Mouse (Mus musculus): ENCODE results near the gene Fgfr2. TPM values are rescaled to one million over a fixed set of nuclear protein-coding genes. Genes with fewer than 3 reads are reported as not detected.
A peak's percentile ranks its signal among the peaks of the same experiment; 100 is the strongest.

The Fgfr2 gene
- total and polyA plus RNA-seq, 2 experiments from 2014 or later, result 17.1 to 47.6 TPM

DNA sequence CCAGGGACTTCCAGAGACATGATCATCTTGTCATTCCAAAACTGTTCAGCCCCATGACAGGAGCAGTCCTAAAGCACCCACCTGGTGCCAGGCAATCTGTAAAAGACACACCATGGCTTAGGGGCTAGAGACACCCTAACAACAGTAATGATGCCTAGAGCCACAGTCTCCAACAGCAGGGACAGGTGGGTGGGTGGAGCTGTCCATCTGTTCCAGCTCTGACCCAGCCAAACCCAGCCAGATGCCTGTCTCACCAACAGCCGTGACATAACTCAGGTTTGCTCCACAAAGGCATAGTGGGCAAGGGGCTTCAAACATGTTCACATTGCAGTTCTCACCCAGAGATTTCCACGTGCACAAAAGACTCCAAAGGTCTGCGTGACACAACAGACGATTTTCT lies 841.4 kb downstream of the Fgfr2 start:
- Histone ChIP-seq H3K4me1 (ENCODE audit: insufficient read depth) (peaks cover 15% of the 10 kb centered on the region; the same call in 1 of the 2 replicates), H3K27me3 (ENCODE audit: insufficient read depth, low read length) (no peaks in the 10 kb centered on the region), H3K4me3 (ENCODE audit: low read depth, low read length) (no peak overlapping the region), H3K4me2 (ENCODE audit: low read depth) (no peak overlapping the region), H3K36me3 (ENCODE audit: insufficient read depth) (no peaks in the 10 kb centered on the region), H3K9ac (no peak overlapping the region), H3K27ac (ENCODE audit: low read depth, low read length) (no peak overlapping the region), H3K9me3 (ENCODE audit: low read length) (no peaks in the 10 kb centered on the region)
- 50% methylated on average over 4 of the region's 4 CpGs for WGBS
- TF ChIP-seq CTCF (IDR thresholded peaks at IDR 0.05; ENCODE audit: low read depth), result no peak
- ATAC-seq, result 0 out of 2 replicates have a peak, but pooled peaks have one; percentile 19
- DNase-seq, result no peak

DNA sequence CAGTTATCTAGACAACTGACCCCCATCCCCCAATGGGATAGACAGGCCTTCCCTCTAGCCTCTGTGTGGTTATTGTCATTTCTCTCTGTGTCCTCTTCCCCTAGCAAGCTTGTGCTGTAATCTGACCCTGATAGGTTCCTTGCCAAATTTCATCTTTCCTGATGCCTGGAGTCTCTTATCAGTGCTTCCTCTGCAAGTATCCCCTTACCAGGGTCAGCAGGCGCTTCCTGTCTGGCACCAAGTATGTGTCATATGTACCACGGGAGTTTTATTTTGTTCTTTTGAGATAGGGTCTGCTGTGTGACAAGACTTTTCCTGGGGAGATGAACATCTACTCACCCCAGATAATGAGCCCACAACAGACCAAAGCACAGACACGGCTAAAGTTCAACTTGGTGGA lies 844.5 kb downstream of the Fgfr2 start:
- Histone ChIP-seq H3K4me2 (ENCODE audit: low read depth) (no peak overlapping the region), H3K4me3 (ENCODE audit: low read depth, low read length) (no peak overlapping the region), H3K27me3 (ENCODE audit: insufficient read depth, low read length) (no peaks in the 10 kb centered on the region), H3K36me3 (ENCODE audit: insufficient read depth) (no peaks in the 10 kb centered on the region), H3K27ac (ENCODE audit: low read depth, low read length) (no peak overlapping the region), H3K9ac (no peak overlapping the region), H3K9me3 (ENCODE audit: low read length) (no peaks in the 10 kb centered on the region), H3K4me1 (ENCODE audit: insufficient read depth) (0 out of 2 replicates have a peak, but pooled peaks cover 2% of the 10 kb centered on the region)
- 88% methylated on average over 3 of the region's 3 CpGs for WGBS
- no peak for TF ChIP-seq CTCF (IDR thresholded peaks at IDR 0.05; ENCODE audit: low read depth)
- DNase-seq (no peak), ATAC-seq (no peak)

DNA sequence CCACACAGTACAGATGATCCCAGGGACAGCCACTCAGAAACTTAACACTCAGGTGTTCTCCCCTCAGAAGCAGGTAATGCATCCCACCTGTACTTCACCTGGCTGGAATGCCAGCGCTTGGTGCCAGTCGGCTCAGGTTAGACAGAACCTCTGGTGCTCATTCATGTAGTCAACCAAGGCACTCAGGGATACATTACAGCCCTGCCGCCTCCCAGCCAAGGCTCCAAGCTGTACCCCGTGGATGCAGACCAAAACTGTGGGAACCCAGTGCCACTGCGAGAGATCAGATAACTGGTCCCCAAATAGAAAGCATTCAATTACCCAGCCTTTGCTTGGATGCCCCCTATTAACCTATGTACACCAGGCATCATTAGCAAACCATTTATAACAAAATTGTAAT lies 846.9 kb downstream of the Fgfr2 start:
- no peak for TF ChIP-seq CTCF (IDR thresholded peaks at IDR 0.05; ENCODE audit: low read depth)
- H3K27ac ChIP-seq (ENCODE audit: low read depth, low read length), result no peak overlapping the region
- H3K4me3 ChIP-seq (ENCODE audit: low read depth, low read length), result no peak overlapping the region
- ATAC-seq (no peak), DNase-seq (no peak)
- no peak overlapping the region for H3K4me2 ChIP-seq (ENCODE audit: low read depth)
- H3K27me3 ChIP-seq (ENCODE audit: insufficient read depth, low read length), result no peaks in the 10 kb centered on the region
- WGBS, result 45% methylated on average over 5 of the region's 5 CpGs
- H3K4me1 ChIP-seq (ENCODE audit: insufficient read depth), result no peaks in the 10 kb centered on the region
- no peak overlapping the region for H3K9ac ChIP-seq
- no peaks in the 10 kb centered on the region for H3K36me3 ChIP-seq (ENCODE audit: insufficient read depth)
- no peaks in the 10 kb centered on the region for H3K9me3 ChIP-seq (ENCODE audit: low read length)

DNA sequence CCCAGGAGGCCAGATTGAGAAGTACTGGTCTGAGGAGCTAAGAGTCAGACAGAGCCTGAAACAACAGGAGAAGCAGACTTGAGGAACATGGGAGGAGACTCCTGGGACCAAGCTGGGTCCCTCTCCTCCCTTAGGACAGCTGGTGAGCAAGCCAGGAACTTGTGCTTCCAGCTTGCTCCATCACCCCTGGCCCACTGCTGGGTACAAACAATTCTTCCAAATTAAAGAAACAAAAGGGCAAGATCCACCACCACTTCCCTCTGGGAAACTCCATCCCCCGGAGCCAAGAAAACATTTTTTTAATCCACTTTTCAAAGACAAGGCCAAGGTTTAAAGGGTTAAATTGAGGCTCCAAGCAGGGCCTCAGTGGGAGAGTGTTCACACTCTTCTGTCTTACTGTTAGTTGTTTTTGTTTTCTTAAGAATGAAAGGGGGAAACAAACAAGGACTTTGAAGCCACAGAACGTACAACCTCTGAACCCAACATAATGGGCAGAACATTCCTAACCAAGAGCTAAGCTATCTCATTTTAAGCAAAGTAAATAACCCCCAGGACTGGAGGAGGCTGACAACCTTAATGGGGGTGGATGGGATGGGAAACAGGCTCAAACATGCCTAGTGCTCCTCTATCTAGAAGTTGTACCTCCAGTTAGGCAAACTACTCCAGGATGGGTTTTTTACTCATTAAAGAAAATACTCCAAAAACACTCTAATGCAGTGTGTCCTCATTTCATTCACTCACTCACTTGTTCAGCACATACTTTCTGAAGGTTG lies 849.2 kb downstream of the Fgfr2 start:
- 33% methylated on average over 2 of the region's 2 CpGs for WGBS
- no peak for TF ChIP-seq CTCF (IDR thresholded peaks at IDR 0.05; ENCODE audit: low read depth)
- Histone ChIP-seq H3K4me2 (ENCODE audit: low read depth) (no peak overlapping the region), H3K4me1 (ENCODE audit: insufficient read depth) (no peaks in the 10 kb centered on the region), H3K27me3 (ENCODE audit: insufficient read depth, low read length) (no peaks in the 10 kb centered on the region), H3K27ac (ENCODE audit: low read depth, low read length) (no peak overlapping the region), H3K36me3 (ENCODE audit: insufficient read depth) (no peaks in the 10 kb centered on the region), H3K9me3 (ENCODE audit: low read length) (no peaks in the 10 kb centered on the region), H3K4me3 (ENCODE audit: low read depth, low read length) (no peak overlapping the region), H3K9ac (no peak overlapping the region)
- DNase-seq (no peak), ATAC-seq (no peak)

DNA sequence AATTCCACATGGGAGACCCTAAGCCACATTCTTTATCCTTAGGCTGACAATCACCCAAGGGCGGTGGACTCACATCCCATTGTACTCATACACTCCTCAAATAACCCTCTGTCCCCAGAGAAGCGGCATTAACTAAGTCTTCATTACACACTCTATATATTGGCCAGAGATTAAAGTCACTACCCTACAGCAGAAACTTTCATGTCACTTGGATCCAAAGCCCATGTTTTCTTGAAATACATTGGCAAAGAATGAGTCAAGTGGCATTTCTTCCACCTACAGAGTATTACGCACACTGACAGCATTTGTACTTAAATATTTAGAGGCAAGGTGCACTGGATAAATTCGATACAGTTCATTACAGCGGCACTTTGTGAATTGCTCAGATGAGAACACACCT lies 850.2 kb downstream of the Fgfr2 start:
- no peak overlapping the region for H3K4me2 ChIP-seq (ENCODE audit: low read depth)
- H3K27ac ChIP-seq (ENCODE audit: low read depth, low read length), result no peak overlapping the region
- no peak for DNase-seq
- WGBS, result 98% methylated on average over 5 of the region's 5 CpGs
- no peaks in the 10 kb centered on the region for H3K4me1 ChIP-seq (ENCODE audit: insufficient read depth)
- H3K9me3 ChIP-seq (ENCODE audit: low read length), result no peaks in the 10 kb centered on the region
- no peak for ATAC-seq
- H3K27me3 ChIP-seq (ENCODE audit: insufficient read depth, low read length), result no peaks in the 10 kb centered on the region
- H3K4me3 ChIP-seq (ENCODE audit: low read depth, low read length), result no peak overlapping the region
- no peak overlapping the region for H3K9ac ChIP-seq
- no peaks in the 10 kb centered on the region for H3K36me3 ChIP-seq (ENCODE audit: insufficient read depth)
- no peak for TF ChIP-seq CTCF (IDR thresholded peaks at IDR 0.05; ENCODE audit: low read depth)

DNA sequence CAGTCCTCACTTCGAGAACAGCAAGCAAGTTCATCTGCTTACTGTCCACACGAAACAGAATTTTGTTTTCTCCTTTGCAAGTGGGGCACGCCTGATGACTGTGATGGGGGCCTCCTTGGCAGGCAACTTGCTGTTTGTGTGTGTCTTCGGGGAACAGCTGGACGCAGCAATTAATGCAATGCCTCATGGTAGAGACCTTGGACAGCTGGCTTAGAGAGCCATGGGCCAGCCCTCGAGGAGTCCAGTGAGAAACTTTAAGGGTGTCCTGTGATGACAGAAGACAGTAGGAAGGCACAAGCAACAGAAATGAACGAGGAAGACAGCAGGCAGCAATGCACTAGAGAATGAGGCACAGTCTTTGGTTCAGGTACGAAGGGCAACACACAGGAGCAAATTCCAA lies 852.8 kb downstream of the Fgfr2 start:
- no peak for TF ChIP-seq CTCF (IDR thresholded peaks at IDR 0.05; ENCODE audit: low read depth)
- no peaks in the 10 kb centered on the region for H3K4me1 ChIP-seq (ENCODE audit: insufficient read depth)
- no peak overlapping the region for H3K4me3 ChIP-seq (ENCODE audit: low read depth, low read length)
- no peak for ATAC-seq
- H3K9me3 ChIP-seq (ENCODE audit: low read length), result no peaks in the 10 kb centered on the region
- no peak for DNase-seq
- no peak overlapping the region for H3K9ac ChIP-seq
- WGBS, result 93% methylated on average over 8 of the region's 8 CpGs
- H3K27me3 ChIP-seq (ENCODE audit: insufficient read depth, low read length), result no peaks in the 10 kb centered on the region
- no peak overlapping the region for H3K27ac ChIP-seq (ENCODE audit: low read depth, low read length)
- H3K4me2 ChIP-seq (ENCODE audit: low read depth), result no peak overlapping the region
- no peaks in the 10 kb centered on the region for H3K36me3 ChIP-seq (ENCODE audit: insufficient read depth)

DNA sequence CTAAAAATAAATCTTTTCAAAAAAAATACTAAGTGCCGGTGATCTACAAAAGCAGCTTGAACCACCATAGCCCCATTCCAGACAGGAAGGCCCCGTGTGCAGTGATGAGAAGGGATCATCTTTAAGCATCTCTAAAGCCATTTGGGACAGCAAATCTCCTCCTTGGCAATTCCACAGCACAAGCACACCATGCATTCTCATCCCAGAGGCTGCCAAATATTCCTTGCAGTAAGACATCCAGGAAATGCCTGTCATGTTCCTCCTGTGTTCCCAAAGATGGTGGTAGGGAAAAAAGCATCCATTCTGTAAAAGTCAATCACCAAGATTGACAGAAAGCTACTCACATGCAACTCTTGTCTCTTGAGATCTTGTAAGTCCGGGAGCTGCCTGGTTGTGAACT lies 853.5 kb downstream of the Fgfr2 start:
- Histone ChIP-seq H3K4me3 (ENCODE audit: low read depth, low read length) (no peak overlapping the region), H3K9ac (no peak overlapping the region), H3K27me3 (ENCODE audit: insufficient read depth, low read length) (no peaks in the 10 kb centered on the region), H3K4me1 (ENCODE audit: insufficient read depth) (peaks cover 5% of the 10 kb centered on the region; the same call in 1 of the 2 replicates), H3K27ac (ENCODE audit: low read depth, low read length) (no peak overlapping the region), H3K36me3 (ENCODE audit: insufficient read depth) (no peaks in the 10 kb centered on the region), H3K9me3 (ENCODE audit: low read length) (no peaks in the 10 kb centered on the region), H3K4me2 (ENCODE audit: low read depth) (no peak overlapping the region)
- ATAC-seq, result peak; percentile 18; the same call in 1 of the 2 replicates
- WGBS, result 71% methylated on average over 3 of the region's 3 CpGs
- no peak for DNase-seq
- no peak for TF ChIP-seq CTCF (IDR thresholded peaks at IDR 0.05; ENCODE audit: low read depth)

All from forebrain, postnatal 0 days (tissue).